Mouse (Mus musculus): ENCODE data around the gene Igsf21. TPM values are rescaled to one million over a fixed set of nuclear protein-coding genes. Genes with fewer than 3 reads are reported as not detected.

The Igsf21 gene
- polyA plus RNA-seq, 1 experiment = not detected

DNA sequence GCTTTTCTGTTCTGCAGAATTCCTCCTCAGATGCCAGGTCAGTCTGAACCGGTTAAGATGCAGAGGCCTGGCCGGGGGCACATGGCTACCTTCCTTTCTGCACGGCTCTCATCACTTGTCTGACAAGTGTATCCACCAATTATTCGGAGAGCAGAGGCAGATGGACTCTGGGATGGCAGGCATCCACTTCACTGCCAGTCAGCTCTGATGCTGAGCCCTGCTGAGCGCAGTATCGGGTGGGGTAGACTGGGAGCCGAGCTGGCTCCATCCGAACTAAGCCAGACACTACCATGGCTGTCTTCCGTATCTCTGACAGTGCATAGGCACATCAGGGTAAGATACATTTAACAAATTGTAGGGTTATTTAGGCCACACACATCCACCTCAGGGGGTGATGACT, 81.9 kb downstream of the Igsf21 start:
- Histone ChIP-seq H3K4me2 (ENCODE audit: low read depth) (no peak overlapping the region), H3ac (ENCODE audit: control insufficient read depth, insufficient read length) (no peak overlapping the region), H3K27me3 (ENCODE audit: control insufficient read depth, insufficient read depth, insufficient read length) (no peaks in the 10 kb centered on the region), H3K36me3 (ENCODE audit: control insufficient read depth, insufficient read depth) (no peaks in the 10 kb centered on the region), H3K79me2 (ENCODE audit: control insufficient read depth, insufficient read depth) (no peaks in the 10 kb centered on the region), H3K4me3 (no peak overlapping the region)
- TF ChIP-seq REST (IDR thresholded peaks at IDR 0.05; ENCODE audit: insufficient read depth, insufficient read length) (no peak), E2F4 (IDR thresholded peaks at IDR 0.05; ENCODE audit: insufficient read depth) (no peak), USF1 (IDR thresholded peaks at IDR 0.05; ENCODE audit: low read depth) (no peak), MYOG (IDR thresholded peaks at IDR 0.05; ENCODE audit: control insufficient read depth in 1 of 3, insufficient read depth in 1 of 3, insufficient read length in 2 of 3, low read depth in 2 of 3) (no peak), MYOD1 (IDR thresholded peaks at IDR 0.05; ENCODE audit: control insufficient read depth in 1 of 3, insufficient read length in 2 of 3, low read depth in 2 of 3) (no peak), POLR2AphosphoS2 (IDR thresholded peaks at IDR 0.05; ENCODE audit: insufficient read length, low read depth) (no peak), CEBPB (IDR thresholded peaks at IDR 0.05; ENCODE audit: insufficient read depth, poor library complexity, severe bottlenecking) (no peak), POLR2A (IDR thresholded peaks at IDR 0.05; ENCODE audit: insufficient read length, low read depth) (no peak), MAX (IDR thresholded peaks at IDR 0.05; ENCODE audit: low read depth) (no peak), SRF (IDR thresholded peaks at IDR 0.05; ENCODE audit: control insufficient read depth, insufficient read length, low read depth) (no peak)

DNA sequence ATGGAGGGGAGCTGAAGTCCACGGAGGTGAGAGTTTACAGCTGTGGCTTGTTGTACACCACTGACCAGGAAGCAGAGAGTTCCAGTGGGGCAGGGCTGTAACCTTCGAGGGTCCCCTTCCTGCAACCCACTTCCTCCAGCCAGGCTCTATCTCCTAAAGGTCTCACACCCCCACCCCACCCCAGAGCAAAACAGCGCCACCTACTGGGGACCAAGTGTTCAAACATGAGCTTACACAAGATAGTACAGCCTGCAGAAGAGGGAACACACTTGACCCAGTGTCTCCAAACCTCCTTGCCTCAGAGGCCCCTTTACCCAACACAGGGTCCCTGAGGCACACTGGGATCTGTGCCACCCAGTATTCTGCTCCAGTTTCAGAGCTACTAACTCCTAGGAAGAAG, 87.0 kb downstream of the Igsf21 start:
- Histone ChIP-seq H3K4me2 (ENCODE audit: low read depth) (no peak overlapping the region), H3K36me3 (ENCODE audit: control insufficient read depth, insufficient read depth) (no peaks in the 10 kb centered on the region), H3K4me3 (no peak overlapping the region), H3ac (ENCODE audit: control insufficient read depth, insufficient read length) (no peak overlapping the region), H3K79me2 (ENCODE audit: control insufficient read depth, insufficient read depth) (no peaks in the 10 kb centered on the region), H3K27me3 (ENCODE audit: control insufficient read depth, insufficient read depth, insufficient read length) (no peaks in the 10 kb centered on the region)
- TF ChIP-seq MYOD1 (IDR thresholded peaks at IDR 0.05; ENCODE audit: control insufficient read depth in 1 of 3, insufficient read length in 2 of 3, low read depth in 2 of 3) (no peak), POLR2A (IDR thresholded peaks at IDR 0.05; ENCODE audit: insufficient read length, low read depth) (no peak), MYOG (IDR thresholded peaks at IDR 0.05; ENCODE audit: control insufficient read depth in 1 of 3, insufficient read depth in 1 of 3, insufficient read length in 2 of 3, low read depth in 2 of 3) (no peak), CEBPB (IDR thresholded peaks at IDR 0.05; ENCODE audit: insufficient read depth, poor library complexity, severe bottlenecking) (no peak), SRF (IDR thresholded peaks at IDR 0.05; ENCODE audit: control insufficient read depth, insufficient read length, low read depth) (no peak), TCF3 (IDR thresholded peaks at IDR 0.05; ENCODE audit: insufficient read length, low read depth) (no peak), TCF12 (IDR thresholded peaks at IDR 0.05; ENCODE audit: insufficient read depth, poor library complexity, severe bottlenecking) (no peak), USF1 (IDR thresholded peaks at IDR 0.05; ENCODE audit: low read depth) (no peak), POLR2AphosphoS2 (IDR thresholded peaks at IDR 0.05; ENCODE audit: insufficient read length, low read depth) (no peak), MAX (IDR thresholded peaks at IDR 0.05; ENCODE audit: low read depth) (no peak), REST (IDR thresholded peaks at IDR 0.05; ENCODE audit: insufficient read depth, insufficient read length) (no peak), E2F4 (IDR thresholded peaks at IDR 0.05; ENCODE audit: insufficient read depth) (no peak)

DNA sequence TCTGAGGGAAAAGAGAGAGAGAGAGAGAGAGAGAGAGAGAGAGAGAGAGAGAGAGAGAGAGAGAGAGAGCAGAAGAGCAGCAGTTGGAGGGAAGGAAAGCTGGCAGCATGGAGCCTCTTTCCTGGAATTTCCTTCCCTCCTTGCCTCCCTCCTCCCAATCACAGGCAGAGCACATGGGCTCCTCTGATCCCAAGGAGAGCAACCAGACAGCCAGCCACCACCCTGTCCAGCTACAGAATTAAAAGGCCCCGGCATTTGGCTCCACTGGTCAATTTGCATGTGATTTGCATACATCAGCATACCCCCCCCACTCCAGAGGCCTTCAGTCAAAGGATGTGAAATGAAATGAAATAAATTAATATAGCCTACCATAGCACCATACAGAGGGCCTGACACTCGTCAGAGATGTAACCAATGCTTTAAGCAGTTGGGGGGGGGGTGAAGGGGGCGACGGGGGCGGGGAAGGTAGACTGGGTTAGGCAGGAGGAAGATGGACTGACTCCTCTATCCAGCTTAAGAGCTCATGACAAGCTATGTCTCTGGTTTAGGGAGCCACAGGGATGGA, 91.6 kb downstream of the Igsf21 start:
- Histone ChIP-seq H3K4me2 (ENCODE audit: low read depth) (no peak overlapping the region), H3K27me3 (ENCODE audit: control insufficient read depth, insufficient read depth, insufficient read length) (no peaks in the 10 kb centered on the region), H3K79me2 (ENCODE audit: control insufficient read depth, insufficient read depth) (no peaks in the 10 kb centered on the region), H3K4me3 (no peak overlapping the region), H3ac (ENCODE audit: control insufficient read depth, insufficient read length) (no peak overlapping the region), H3K36me3 (ENCODE audit: control insufficient read depth, insufficient read depth) (no peaks in the 10 kb centered on the region)
- TF ChIP-seq POLR2A (IDR thresholded peaks at IDR 0.05; ENCODE audit: insufficient read length, low read depth) (no peak), E2F4 (IDR thresholded peaks at IDR 0.05; ENCODE audit: insufficient read depth) (no peak), MAX (IDR thresholded peaks at IDR 0.05; ENCODE audit: low read depth) (no peak), MYOG (IDR thresholded peaks at IDR 0.05; ENCODE audit: control insufficient read depth in 1 of 3, insufficient read depth in 1 of 3, insufficient read length in 2 of 3, low read depth in 2 of 3) (no peak), POLR2AphosphoS2 (IDR thresholded peaks at IDR 0.05; ENCODE audit: insufficient read length, low read depth) (no peak), TCF12 (IDR thresholded peaks at IDR 0.05; ENCODE audit: insufficient read depth, poor library complexity, severe bottlenecking) (no peak), SRF (IDR thresholded peaks at IDR 0.05; ENCODE audit: control insufficient read depth, insufficient read length, low read depth) (no peak), REST (IDR thresholded peaks at IDR 0.05; ENCODE audit: insufficient read depth, insufficient read length) (no peak), USF1 (IDR thresholded peaks at IDR 0.05; ENCODE audit: low read depth) (no peak), MYOD1 (IDR thresholded peaks at IDR 0.05; ENCODE audit: control insufficient read depth in 1 of 3, insufficient read length in 2 of 3, low read depth in 2 of 3) (no peak), TCF3 (IDR thresholded peaks at IDR 0.05; ENCODE audit: insufficient read length, low read depth) (no peak), CEBPB (IDR thresholded peaks at IDR 0.05; ENCODE audit: insufficient read depth, poor library complexity, severe bottlenecking) (no peak)

DNA sequence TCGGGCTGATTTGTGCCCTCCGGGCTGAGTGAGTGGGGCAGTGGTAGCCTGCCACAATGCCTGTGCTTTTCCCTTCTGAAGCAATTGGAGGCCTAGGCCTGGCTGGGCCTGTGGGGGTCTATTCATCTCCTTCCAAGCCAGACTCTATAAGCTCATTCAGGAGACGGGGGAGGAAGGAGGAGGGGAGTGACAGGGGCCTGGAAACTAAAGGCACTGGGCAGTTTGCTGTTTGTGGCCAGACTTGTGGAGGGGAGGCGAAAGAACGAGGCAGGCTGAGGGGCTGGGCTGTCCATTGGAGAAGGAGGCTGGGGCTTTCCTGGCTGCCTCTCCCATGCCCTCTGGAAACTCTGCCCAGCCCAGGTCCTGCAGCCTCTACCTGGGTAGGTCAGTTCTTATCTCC, 92.1 kb downstream of the Igsf21 start:
- Histone ChIP-seq H3K36me3 (ENCODE audit: control insufficient read depth, insufficient read depth) (no peaks in the 10 kb centered on the region), H3ac (ENCODE audit: control insufficient read depth, insufficient read length) (no peak overlapping the region), H3K4me2 (ENCODE audit: low read depth) (no peak overlapping the region), H3K4me3 (no peak overlapping the region), H3K79me2 (ENCODE audit: control insufficient read depth, insufficient read depth) (no peaks in the 10 kb centered on the region), H3K27me3 (ENCODE audit: control insufficient read depth, insufficient read depth, insufficient read length) (no peaks in the 10 kb centered on the region)
- TF ChIP-seq REST (IDR thresholded peaks at IDR 0.05; ENCODE audit: insufficient read depth, insufficient read length) = no peak
- no peak for TF ChIP-seq USF1 (IDR thresholded peaks at IDR 0.05; ENCODE audit: low read depth)
- no peak for TF ChIP-seq CEBPB (IDR thresholded peaks at IDR 0.05; ENCODE audit: insufficient read depth, poor library complexity, severe bottlenecking)
- no peak for TF ChIP-seq TCF3 (IDR thresholded peaks at IDR 0.05; ENCODE audit: insufficient read length, low read depth)
- TF ChIP-seq E2F4 (IDR thresholded peaks at IDR 0.05; ENCODE audit: insufficient read depth) = no peak
- TF ChIP-seq POLR2AphosphoS2 (IDR thresholded peaks at IDR 0.05; ENCODE audit: insufficient read length, low read depth) = no peak
- no peak for TF ChIP-seq MAX (IDR thresholded peaks at IDR 0.05; ENCODE audit: low read depth)
- no peak for TF ChIP-seq SRF (IDR thresholded peaks at IDR 0.05; ENCODE audit: control insufficient read depth, insufficient read length, low read depth)
- no peak for TF ChIP-seq POLR2A (IDR thresholded peaks at IDR 0.05; ENCODE audit: insufficient read length, low read depth)
- TF ChIP-seq TCF12 (IDR thresholded peaks at IDR 0.05; ENCODE audit: insufficient read depth, poor library complexity, severe bottlenecking) = no peak
- no peak for TF ChIP-seq MYOD1 (IDR thresholded peaks at IDR 0.05; ENCODE audit: control insufficient read depth in 1 of 3, insufficient read length in 2 of 3, low read depth in 2 of 3)
- TF ChIP-seq MYOG (IDR thresholded peaks at IDR 0.05; ENCODE audit: control insufficient read depth in 1 of 3, insufficient read depth in 1 of 3, insufficient read length in 2 of 3, low read depth in 2 of 3) = no peak

All from myocyte (in vitro differentiated cells).